Mouse (Mus musculus) embryonic facial prominence, embryonic 15.5 days (tissue): ENCODE measurements around the gene Adck1. TPM values are rescaled to one million over a fixed set of nuclear protein-coding genes. Genes with fewer than 3 reads are reported as not detected.

ENCODE experiments used
- ATAC-seq: fragments of 200-750 bp; cut with Nextera tagmentation; 2 replicates; pipeline ENCODE4 v1.8.0; 2017; ENCODE audit warnings: low read depth, moderate TSS enrichment; ENCODE audit not compliant: insufficient number of reproducible peaks, low FRiP score, low TSS enrichment
- H3K27ac ChIP-seq: fragments of 300-500 bp; sonication (generic); replicated peaks from 2 replicates; pipeline ENCODE4 v1.5.1; 2015; ENCODE audit warnings: mild to moderate bottlenecking, inconsistent platforms
- H3K27me3 ChIP-seq: fragments of 300-500 bp; sonication (generic); 2 replicates; pipeline ENCODE4 v1.6.1; 2015; ENCODE audit warnings: inconsistent platforms
- H3K36me3 ChIP-seq: fragments of 300-500 bp; sonication (generic); 2 replicates; pipeline ENCODE4 v1.6.1; 2015; ENCODE audit warnings: mild to moderate bottlenecking, inconsistent platforms
- H3K4me1 ChIP-seq: fragments of 300-500 bp; sonication (generic); 2 replicates; pipeline ENCODE4 v1.6.1; 2015; ENCODE audit warnings: inconsistent platforms
- H3K4me2 ChIP-seq: fragments of 300-500 bp; sonication (generic); replicated peaks from 2 replicates; pipeline ENCODE4 v1.6.1; 2015; ENCODE audit warnings: mild to moderate bottlenecking, inconsistent platforms
- H3K4me3 ChIP-seq: fragments of 300-500 bp; sonication (generic); replicated peaks from 2 replicates; pipeline ENCODE4 v1.5.1; 2015; ENCODE audit warnings: mild to moderate bottlenecking, inconsistent platforms
- H3K9ac ChIP-seq: fragments of 300-500 bp; sonication (generic); 2 replicates; pipeline ENCODE4 v1.6.1; 2015; ENCODE audit warnings: inconsistent platforms
- H3K9me3 ChIP-seq: fragments of 300-500 bp; sonication (generic); replicated peaks from 2 replicates; pipeline ENCODE4 v1.6.1; 2016; ENCODE audit warnings: inconsistent platforms
- WGBS: fragments of 180-500 bp; shearing (Covaris S2); methylation state at CpG from one replicate; pipeline ENCODE4 v1.1.7; 2015; 5-methylcytosine and 5-hydroxymethylcytosine counted together
- polyA plus RNA-seq: library from polyadenylated mRNA; unstranded; fragments of >200 nt; fragmentation: Nextera tagmentation; extraction: Ambion mirVana; gene quantifications from 2 replicates; pipeline ENCODE4 v1.2.1, GENCODE M21; 2015

Adck1 gene
- polyA plus RNA-seq, 1 experiment from 2014 or later = 19.1 TPM

DNA sequence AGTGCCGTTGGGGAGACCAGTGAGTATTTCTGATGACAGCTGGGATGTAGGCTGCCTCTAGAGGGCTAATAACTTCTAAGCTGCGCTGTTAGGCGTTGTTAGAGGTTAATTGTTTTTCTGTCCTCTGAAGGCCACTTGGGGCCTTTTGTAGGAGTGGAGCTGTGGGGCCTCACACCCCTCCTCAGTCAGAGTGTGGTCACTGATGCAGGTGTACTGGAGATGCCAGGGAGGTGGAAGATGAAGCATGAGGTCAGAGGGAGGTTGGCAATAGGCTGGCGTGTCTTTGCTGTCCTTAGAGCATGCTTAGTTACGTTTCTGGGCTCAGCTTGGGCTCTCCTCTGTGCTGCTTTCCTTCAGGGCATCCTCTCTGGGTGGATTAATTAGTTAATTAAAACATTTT is 11.7 kb downstream of the Adck1 start:
- Histone ChIP-seq H3K36me3 (no peaks in the 10 kb centered on the region; the same call in 1 of the 2 replicates), H3K4me3 (no peak overlapping the region), H3K9ac (no peak overlapping the region), H3K27ac (no peak overlapping the region), H3K4me1 (no peaks in the 10 kb centered on the region), H3K9me3 (no peaks in the 10 kb centered on the region), H3K4me2 (no peak overlapping the region), H3K27me3 (no peaks in the 10 kb centered on the region)
- 0 out of 2 replicates have a peak, but pooled peaks have one; percentile 60 for ATAC-seq
- 76% methylated on average over 5 of the region's 5 CpGs for WGBS

DNA sequence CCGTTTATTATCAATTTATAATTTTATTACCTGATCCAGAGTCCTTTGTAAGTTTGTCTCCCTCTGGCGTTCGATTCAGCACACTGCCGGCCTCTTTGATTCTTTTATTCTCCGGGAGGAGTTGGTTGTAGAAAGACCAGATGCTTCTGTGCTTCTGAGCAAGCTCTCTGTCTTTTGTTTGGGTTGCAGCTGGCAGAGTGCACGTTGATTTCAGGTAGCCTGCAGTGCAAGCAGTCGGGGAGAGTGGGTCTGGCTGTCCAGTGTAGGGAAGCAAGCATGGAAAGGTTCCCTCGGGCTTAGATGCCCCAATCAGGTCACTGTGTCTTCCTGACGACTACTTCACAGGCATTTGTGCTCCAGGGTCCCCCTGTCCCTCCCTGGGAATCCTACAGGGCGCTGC is 16.5 kb downstream of the Adck1 start:
- Histone ChIP-seq H3K4me1 (no peaks in the 10 kb centered on the region), H3K4me3 (no peak overlapping the region), H3K27ac (no peak overlapping the region), H3K36me3 (peaks cover 15% of the 10 kb centered on the region; the same call in 1 of the 2 replicates), H3K27me3 (no peaks in the 10 kb centered on the region), H3K4me2 (no peak overlapping the region), H3K9me3 (no peaks in the 10 kb centered on the region), H3K9ac (no peak overlapping the region)
- 31% methylated on average over 10 of the region's 10 CpGs for WGBS
- ATAC-seq = no peak

DNA sequence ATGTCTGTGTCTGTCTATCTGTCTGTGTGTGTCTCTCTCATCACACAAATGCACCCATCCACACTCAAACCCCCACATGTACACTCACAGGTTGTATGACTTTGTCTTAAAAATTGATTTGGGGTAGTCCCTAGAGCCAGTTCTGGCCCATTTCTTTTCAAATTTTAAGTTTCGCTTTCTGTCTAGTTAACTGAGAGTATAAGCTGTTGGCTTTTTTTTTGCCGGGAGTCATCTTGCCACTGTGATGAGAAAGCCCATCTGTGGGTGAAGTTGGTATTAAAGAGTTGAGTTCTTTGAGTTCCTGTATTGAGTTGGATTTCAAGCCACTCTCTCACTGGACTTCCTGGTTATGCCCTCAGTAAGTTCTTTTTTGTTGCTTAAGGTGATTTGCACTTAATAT is 17.9 kb downstream of the Adck1 start:
- no peaks in the 10 kb centered on the region for H3K4me1 ChIP-seq
- H3K27ac ChIP-seq = no peak overlapping the region
- H3K36me3 ChIP-seq = peaks cover 15% of the 10 kb centered on the region; the same call in 1 of the 2 replicates
- H3K9me3 ChIP-seq = no peaks in the 10 kb centered on the region
- ATAC-seq = no peak
- whole genome bisulfite sequencing = 93% methylated on average over 2 of the region's 2 CpGs
- H3K4me2 ChIP-seq = no peak overlapping the region
- H3K27me3 ChIP-seq = no peaks in the 10 kb centered on the region
- H3K9ac ChIP-seq = no peak overlapping the region
- no peak overlapping the region for H3K4me3 ChIP-seq

DNA sequence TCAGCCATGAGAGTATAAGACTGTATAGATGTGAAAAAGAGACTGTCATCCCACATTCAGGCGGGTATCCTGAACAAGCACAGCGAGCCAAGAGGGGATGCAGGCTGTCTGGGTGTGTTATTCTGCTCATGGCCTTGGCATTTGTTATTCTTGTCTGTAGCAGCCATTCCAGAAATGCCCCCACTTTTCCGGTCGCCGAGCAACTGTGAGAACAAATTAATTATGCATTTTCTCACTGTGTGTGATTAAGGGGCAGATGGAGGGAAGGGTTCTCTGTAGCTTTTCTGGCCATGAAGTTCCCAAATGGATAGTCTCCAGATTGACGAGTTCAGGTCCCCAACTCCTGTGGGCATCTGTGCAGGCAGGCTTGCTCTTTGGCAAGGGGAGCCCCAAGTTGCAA is 28.5 kb downstream of the Adck1 start:
- 86% methylated on average over 6 of the region's 6 CpGs for WGBS
- no peak for ATAC-seq
- Histone ChIP-seq H3K9me3 (no peaks in the 10 kb centered on the region), H3K4me2 (no peak overlapping the region), H3K4me3 (no peak overlapping the region), H3K36me3 (no peaks in the 10 kb centered on the region), H3K4me1 (no peaks in the 10 kb centered on the region), H3K9ac (no peak overlapping the region), H3K27me3 (no peaks in the 10 kb centered on the region), H3K27ac (no peak overlapping the region)

DNA sequence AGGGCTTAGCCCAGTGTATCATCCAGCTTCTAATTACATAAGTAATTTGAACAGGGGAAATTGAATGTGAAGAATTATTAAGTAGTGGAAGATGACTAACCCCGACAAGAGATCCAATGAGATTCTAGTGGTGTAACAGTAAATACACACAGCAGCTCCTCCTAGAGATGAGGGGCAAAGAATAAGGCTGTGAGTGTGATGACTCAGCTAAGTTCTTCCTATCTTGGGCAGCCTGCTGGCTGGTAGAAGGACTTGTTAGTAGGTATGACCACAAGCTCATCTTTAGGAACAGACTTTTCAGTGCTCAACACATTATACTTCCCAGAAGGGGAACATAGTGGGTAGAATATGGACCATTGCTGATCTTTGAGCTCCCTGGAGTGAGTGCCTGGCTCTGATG is 38.3 kb downstream of the Adck1 start:
- no peaks in the 10 kb centered on the region for H3K27me3 ChIP-seq

DNA sequence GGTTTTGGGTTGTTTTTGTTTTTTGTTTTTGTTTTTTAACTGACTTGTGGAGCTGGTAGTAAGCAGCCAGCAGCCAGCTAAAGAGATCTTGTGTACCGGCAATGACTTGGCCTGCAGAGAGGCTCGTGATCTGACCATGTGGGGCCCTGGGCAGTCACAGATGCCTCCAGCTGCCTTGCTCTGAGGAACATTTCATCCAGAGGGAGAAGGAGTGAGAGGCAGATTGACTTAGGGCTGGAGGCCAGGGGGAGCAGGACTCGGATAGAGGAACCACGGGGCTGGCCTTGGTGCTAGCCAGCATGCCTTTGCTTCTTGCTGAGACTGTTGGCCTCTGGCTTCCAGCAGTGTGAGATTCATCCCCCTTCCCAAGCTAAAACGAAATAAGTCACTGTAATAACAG is 43.2 kb downstream of the Adck1 start:
- 43% methylated on average over 5 of the region's 5 CpGs for WGBS
- Histone ChIP-seq H3K9ac (no peak overlapping the region), H3K9me3 (no peaks in the 10 kb centered on the region), H3K27me3 (no peaks in the 10 kb centered on the region), H3K4me2 (no peak overlapping the region), H3K4me3 (no peak overlapping the region), H3K4me1 (no peaks in the 10 kb centered on the region), H3K36me3 (0 out of 2 replicates have a peak, but pooled peaks cover 3% of the 10 kb centered on the region), H3K27ac (no peak overlapping the region)
- no peak for ATAC-seq

More for the DNA sequence above, 38.3 kb downstream of the Adck1 start:
- 90% methylated on average over 1 of the region's 1 CpGs for WGBS
- no peaks in the 10 kb centered on the region for H3K4me1 ChIP-seq
- no peak overlapping the region for H3K4me3 ChIP-seq
- H3K36me3 ChIP-seq = 0 out of 2 replicates have a peak, but pooled peaks cover 3% of the 10 kb centered on the region
- no peaks in the 10 kb centered on the region for H3K9me3 ChIP-seq
- H3K27ac ChIP-seq = no peak overlapping the region
- H3K4me2 ChIP-seq = no peak overlapping the region
- H3K9ac ChIP-seq = no peak overlapping the region
- no peak for ATAC-seq

DNA sequence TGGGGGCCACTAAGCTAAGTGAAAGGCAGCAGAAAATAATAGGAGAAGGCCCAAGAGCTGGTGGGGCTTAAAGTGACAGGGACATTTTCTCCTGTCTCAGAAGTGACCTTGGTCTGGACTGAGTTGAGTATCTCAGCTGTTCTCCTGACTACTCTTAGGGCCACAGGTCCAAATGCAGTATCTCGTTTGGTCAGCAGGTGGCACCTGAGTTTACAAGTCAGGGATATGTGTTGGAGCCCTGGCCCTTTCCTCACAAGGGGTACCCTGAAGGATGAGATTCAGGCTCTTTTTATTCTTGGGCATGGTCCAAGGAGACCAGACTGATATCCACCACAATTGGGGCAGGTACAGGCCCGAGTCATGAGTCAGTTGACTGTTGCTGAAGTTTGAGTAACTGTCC is 44.8 kb downstream of the Adck1 start:
- Histone ChIP-seq H3K9me3 (no peaks in the 10 kb centered on the region), H3K36me3 (0 out of 2 replicates have a peak, but pooled peaks cover 3% of the 10 kb centered on the region), H3K27ac (no peak overlapping the region), H3K4me3 (no peak overlapping the region), H3K27me3 (no peaks in the 10 kb centered on the region), H3K4me2 (no peak overlapping the region), H3K9ac (no peak overlapping the region), H3K4me1 (no peaks in the 10 kb centered on the region)
- ATAC-seq = no peak
- 16% methylated on average over 2 of the region's 2 CpGs for WGBS

DNA sequence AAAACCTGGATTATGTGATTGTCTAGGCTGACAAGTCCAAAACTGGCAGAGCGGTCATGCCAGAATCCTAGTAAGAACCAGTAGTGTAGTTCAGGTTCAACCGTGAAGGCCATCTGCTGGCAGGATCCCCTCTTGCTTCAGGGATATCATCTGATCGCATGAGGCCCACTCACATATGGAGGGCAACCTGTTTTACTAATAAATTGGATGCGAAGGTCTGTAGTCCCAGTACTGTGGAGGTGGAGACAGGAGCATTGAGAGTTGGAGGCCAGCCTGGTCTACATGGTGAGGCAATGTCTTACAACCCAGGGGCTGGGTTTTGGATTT is 47.6 kb downstream of the Adck1 start:
- Histone ChIP-seq H3K4me1 (no peaks in the 10 kb centered on the region), H3K36me3 (peaks cover 11% of the 10 kb centered on the region; the same call in 1 of the 2 replicates), H3K27ac (no peak overlapping the region), H3K27me3 (no peaks in the 10 kb centered on the region), H3K9me3 (no peaks in the 10 kb centered on the region), H3K4me2 (no peak overlapping the region), H3K4me3 (no peak overlapping the region), H3K9ac (no peak overlapping the region)
- WGBS = 96% methylated on average over 4 of the region's 4 CpGs
- ATAC-seq = no peak

DNA sequence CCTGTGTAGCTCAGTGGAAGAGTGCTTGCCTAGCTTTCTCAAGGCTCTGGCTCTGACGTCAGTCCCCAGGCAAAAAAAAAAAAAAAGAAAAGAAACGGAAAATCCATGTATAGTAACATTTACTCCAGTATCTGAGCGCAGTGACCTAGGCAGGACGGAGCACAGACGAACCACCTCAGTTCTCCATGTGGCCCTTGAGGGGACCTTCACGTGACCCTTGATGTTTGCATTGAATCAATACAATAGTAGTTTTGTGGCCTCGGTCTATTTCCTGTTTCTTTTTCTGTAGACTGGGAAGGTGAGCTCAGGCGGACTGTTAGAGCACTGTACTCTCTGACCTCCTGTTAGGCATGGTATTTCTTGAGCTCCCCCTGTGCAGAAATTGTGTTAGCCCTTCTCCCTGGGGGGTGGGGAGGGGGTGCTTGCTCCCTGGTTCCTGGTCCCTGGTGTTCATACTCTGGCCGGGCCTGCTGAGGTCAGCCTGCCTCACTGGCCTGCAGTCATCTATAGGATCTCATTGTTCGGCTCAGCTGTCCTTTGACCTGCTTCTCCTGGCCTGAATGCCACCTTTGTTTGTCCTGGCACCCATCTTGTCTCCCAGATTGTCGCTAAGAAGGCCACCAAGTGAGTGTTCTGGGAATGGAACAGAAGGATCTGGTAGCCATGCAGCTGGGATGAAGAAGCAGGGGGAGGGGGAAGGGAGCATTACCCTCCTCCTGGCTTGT is 48.1 kb downstream of the Adck1 start:
- no peaks in the 10 kb centered on the region for H3K9me3 ChIP-seq
- no peak overlapping the region for H3K9ac ChIP-seq
- H3K27ac ChIP-seq = no peak overlapping the region
- 48% methylated on average over 11 of the region's 11 CpGs for WGBS
- no peak overlapping the region for H3K4me2 ChIP-seq
- peaks cover 10% of the 10 kb centered on the region; the same call in 1 of the 2 replicates for H3K36me3 ChIP-seq
- no peaks in the 10 kb centered on the region for H3K4me1 ChIP-seq
- H3K4me3 ChIP-seq = no peak overlapping the region
- H3K27me3 ChIP-seq = no peaks in the 10 kb centered on the region
- ATAC-seq = no peak

DNA sequence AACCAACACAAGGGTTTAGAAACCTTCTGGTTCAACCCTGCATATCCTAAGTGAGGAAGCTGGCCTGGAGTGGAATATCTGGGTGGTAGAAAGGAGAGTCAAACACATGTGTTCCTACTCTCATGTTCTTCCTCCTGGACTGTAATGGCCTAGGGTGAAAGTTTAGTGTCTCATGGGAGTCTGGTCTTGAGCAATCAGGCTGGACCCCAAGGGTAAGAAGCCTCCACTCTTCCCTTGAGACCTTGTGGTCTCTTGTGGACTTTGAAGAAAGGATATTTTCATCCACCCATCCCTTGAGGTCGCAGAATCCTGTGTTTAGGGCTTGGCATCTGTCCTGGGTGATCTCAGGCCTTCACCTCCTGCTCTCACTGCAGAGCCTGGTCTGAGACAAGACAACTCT is 52.9 kb downstream of the Adck1 start:
- no peaks in the 10 kb centered on the region for H3K4me1 ChIP-seq
- no peak overlapping the region for H3K4me2 ChIP-seq
- H3K36me3 ChIP-seq = peaks cover 10% of the 10 kb centered on the region; the same call in 1 of the 2 replicates
- WGBS = 91% methylated on average over 1 of the region's 1 CpGs
- no peaks in the 10 kb centered on the region for H3K9me3 ChIP-seq
- no peak overlapping the region for H3K4me3 ChIP-seq
- H3K27ac ChIP-seq = no peak overlapping the region
- no peak for ATAC-seq
- no peaks in the 10 kb centered on the region for H3K27me3 ChIP-seq
- H3K9ac ChIP-seq = no peak overlapping the region

DNA sequence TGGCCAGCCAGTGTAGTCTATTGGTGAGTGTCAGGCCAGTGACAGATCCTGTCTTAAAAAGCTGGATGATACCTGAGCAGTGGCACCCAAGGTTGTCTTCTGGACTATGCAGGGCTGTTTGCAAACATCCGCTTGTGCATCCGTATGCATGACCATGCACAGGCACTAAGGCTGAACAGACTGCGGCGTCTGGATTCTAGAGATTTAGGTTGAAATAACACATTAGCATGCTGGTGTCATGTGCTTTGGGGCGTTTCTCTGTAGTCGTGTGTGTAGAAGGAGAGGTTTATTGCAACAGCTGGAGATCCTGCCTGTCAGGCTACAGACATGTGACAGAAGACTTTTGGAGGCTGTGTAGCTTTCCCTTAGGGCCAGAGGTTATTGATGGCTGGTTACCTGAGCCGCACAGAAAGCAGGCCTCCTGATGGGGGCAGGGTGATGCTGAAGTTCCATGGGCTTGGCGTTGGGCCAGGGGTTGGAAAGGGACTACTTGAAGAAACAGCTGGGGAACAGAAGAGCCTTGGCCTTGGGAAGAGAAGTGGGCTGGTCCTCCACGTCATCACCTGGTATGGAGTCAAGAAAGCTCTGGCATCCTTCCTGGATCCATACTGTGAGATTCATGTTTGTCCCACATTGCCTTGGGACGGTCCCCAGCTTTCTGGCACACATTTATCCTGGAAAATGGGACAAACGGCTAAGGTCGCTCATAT is 59.7 kb downstream of the Adck1 start:
- 50% methylated on average over 12 of the region's 12 CpGs for WGBS
- no peak overlapping the region for H3K4me3 ChIP-seq
- H3K4me1 ChIP-seq = peaks cover 14% of the 10 kb centered on the region
- H3K4me2 ChIP-seq = no peak overlapping the region
- H3K27me3 ChIP-seq = no peaks in the 10 kb centered on the region
- peak; percentile 73 for ATAC-seq
- H3K9ac ChIP-seq = no peak overlapping the region
- no peaks in the 10 kb centered on the region for H3K36me3 ChIP-seq
- H3K27ac ChIP-seq = peak overlapping the region; percentile 55
- no peaks in the 10 kb centered on the region for H3K9me3 ChIP-seq
